Mouse (Mus musculus) large intestine, adult 2 months (tissue): ENCODE results near the gene Fam78a. TPM values are rescaled to one million over a fixed set of nuclear protein-coding genes. Genes with fewer than 3 reads are reported as not detected.

Source experiments
- DNase-seq: peaks from one replicate; pipeline ENCODE4 v3.0.0-alpha.2; 2012; ENCODE audit warnings: low read depth, low spot score
- WGBS: fragments of 180-500 bp; shearing (Covaris S2); methylation state at CpG from one replicate; pipeline ENCODE4 v1.1.7; 2018; 5-methylcytosine and 5-hydroxymethylcytosine counted together
- polyA plus RNA-seq: library from polyadenylated mRNA; depleted of rRNA; stranded (reverse); fragments of >200 nt; gene quantifications from 2 replicates; pipeline ENCODE4 v1.2.3, GENCODE M21; 2012

Gene Fam78a
- polyA plus RNA-seq, 1 experiment = 9.8 TPM

DNA sequence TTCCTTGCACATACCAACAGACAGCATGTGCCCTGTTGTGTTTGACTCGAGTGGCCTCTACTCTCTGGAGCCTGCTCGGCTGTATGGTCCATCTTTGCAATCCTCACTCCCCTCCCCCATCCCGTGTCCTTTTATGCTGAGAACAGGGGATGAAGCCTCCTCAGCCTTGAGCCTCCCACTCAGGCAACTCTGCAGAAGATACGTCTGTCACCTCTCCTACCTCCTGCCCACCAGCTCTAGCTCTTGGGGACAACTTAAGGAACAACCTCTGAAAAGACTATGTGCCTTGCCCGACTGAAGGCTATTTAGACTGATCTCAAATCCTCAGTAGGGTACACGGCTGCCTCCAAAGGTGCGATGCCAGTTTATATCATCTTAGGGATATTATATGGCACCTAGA lies 18.9 kb upstream of the Fam78a start:
- 75% methylated on average over 7 of the region's 7 CpGs for WGBS
- DNase-seq = no peak

DNA sequence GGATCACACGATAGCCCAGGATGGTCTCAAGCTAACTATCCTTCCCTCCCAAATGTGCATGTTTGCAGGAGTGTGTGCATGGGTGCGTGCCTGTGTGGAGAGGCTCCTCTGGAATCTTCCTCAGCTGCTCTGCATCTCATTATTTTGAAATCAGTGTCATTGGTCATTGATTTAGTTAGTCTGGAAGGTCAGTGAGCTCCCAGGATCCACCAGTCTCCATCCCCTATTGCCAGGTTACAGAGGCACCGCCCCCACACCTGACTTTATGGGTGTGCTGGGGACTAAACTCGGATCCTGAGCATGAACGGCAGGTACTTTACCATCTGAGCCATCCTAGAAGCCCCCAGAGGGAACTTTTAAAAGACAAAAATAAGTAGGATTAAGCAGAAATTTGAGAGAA lies 18.3 kb upstream of the Fam78a start:
- DNase-seq = no peak
- WGBS = 44% methylated on average over 5 of the region's 5 CpGs

- no peak for DNase-seq
- 81% methylated on average over 10 of the region's 10 CpGs for WGBS
Observed at GRCm38 (mm10) chr2:32096122-32096420, 11.4 kb upstream of the Fam78a start.

- DNase-seq = no peak
- 54% methylated on average over 22 of the region's 22 CpGs for WGBS
Observed at GRCm38 (mm10) chr2:32095351-32096121, 10.9 kb upstream of the Fam78a start, which contains the start of gene Plpp7. Gene Plpp7, plus strand, starts transcription at chr2:32095528.

- 67% methylated on average over 7 of the region's 7 CpGs for WGBS
- DNase-seq = no peak
Observed at GRCm38 (mm10) chr2:32094001-32094707, 9.5 kb upstream of the Fam78a start.

GRCm38 (mm10) chr2:32091956-32092355 lies 7.3 kb upstream of the Fam78a start:
- DNase-seq = no peak
- WGBS = 58% methylated on average over 3 of the region's 3 CpGs

GRCm38 (mm10) chr2:32090145-32090544 lies 5.5 kb upstream of the Fam78a start:
- no peak for DNase-seq
- 90% methylated on average over 2 of the region's 2 CpGs for WGBS

DNA sequence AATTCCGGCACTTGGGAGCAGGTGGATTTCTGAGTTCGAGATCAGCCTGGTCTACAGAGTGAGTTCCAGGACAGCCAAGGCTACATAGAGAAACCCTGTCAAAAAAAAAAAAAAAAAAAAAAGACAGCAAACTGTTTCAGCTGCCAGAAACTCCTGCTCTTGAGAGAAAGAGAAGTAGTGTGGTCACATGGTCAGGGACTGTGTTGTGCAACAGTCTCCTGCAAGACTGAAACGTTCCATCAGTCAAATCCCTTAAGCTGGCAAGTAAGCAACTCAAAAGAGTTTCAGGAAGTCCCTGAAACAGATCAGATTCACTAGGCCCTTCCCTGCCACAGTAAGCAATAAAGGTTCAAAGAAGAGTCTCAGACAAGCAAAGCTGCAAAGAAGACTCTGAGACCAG lies 4.9 kb upstream of the Fam78a start:
- no peak for DNase-seq
- 67% methylated on average over 3 of the region's 3 CpGs for WGBS

DNA sequence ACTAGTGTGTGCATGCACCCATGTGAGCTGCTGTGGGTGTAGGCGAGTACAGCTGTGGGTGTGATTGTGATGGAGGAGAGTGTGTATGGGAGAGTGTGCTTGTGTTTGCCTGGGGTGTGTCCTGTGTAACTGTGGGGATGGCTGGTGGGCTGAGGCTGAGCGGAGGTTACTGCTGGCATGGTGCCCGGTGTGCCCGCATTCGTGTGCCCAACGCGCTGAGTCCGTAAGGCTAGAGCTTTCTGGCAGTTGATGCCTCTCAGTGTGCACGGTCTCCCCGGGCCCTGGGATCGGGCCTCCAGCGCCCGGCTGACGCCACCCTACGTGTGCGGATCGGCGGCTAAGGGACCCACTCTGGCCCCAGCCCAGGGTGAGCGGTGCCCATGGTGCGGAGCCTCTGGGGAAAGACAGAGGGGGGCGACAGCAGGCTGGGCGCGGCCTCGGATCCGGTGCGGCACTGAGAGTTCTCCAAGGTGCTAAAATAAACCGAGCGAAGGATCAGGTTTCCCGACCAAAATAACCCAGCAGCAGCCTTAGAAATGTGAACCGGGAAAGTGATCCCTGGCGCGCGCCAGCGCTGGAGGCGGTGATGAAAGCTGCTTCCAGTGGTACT lies 3.8 kb upstream of the Fam78a start:
- DNase-seq = no peak
- WGBS = 4% methylated on average over 35 of the region's 35 CpGs

GRCm38 (mm10) chr2:32087606-32088005 lies 2.9 kb upstream of the Fam78a start:
- DNase-seq = no peak
- 69% methylated on average over 4 of the region's 4 CpGs for WGBS

GRCm38 (mm10) chr2:32085231-32085630 lies 574 bp upstream of the Fam78a start:
- WGBS = 54% methylated on average over 2 of the region's 2 CpGs

DNA sequence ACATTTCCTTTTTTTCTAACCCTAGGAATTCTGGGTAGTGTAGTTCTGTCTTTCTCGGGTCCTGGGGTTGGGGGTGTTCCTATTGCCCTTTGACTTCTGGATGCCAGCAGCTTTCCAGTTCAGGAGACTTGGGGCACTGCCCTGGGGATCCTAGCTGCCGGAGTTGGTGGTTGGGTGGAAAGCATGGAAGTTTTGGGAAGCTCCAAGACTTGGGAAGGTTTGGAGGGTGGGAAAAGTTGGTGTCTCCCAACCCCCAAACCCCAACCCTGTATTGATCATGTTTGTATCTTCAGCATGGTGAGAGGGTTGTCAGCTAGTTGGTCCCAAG lies 179 bp upstream of the Fam78a start:
- WGBS = 24% methylated on average over 2 of the region's 2 CpGs

More at GRCm38 (mm10) chr2:32085231-32085630, 574 bp upstream of the Fam78a start:
- DNase-seq = no peak

GRCm38 (mm10) chr2:32083159-32084011 lies 1.3 kb downstream of the Fam78a start:
- WGBS = under 1% methylated on average over 90 of the region's 91 CpGs
- DNase-seq = no peak

More for the DNA sequence above, 179 bp upstream of the Fam78a start:
- no peak for DNase-seq

DNA sequence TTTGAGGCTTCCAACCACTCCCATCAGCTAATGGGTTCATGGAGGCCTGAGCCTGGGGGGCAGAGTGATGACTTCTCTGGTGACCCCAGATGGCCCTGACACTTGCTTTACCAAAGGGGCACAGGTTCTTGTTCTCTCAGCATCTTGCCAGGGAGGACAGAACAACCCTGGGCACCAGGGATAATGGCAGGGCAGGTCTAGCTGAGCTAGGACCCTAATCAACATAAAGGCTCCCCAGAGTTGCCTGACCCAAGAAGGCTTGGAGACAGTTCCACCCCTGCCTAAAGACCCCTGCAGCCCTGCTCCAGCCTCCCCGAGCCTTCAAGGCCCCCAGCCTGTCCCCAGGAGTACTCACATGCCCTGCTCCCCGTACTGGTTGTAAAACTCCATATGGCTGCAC lies 2.4 kb downstream of the Fam78a start:
- DNase-seq = no peak
- 54% methylated on average over 2 of the region's 2 CpGs for WGBS

- 84% methylated on average over 14 of the region's 14 CpGs for WGBS
- DNase-seq = no peak
Observed at GRCm38 (mm10) chr2:32081296-32081929, 3.2 kb downstream of the Fam78a start.

- 35% methylated on average over 3 of the region's 3 CpGs for WGBS
Observed at GRCm38 (mm10) chr2:32080681-32081080, 4.0 kb downstream of the Fam78a start.

DNA sequence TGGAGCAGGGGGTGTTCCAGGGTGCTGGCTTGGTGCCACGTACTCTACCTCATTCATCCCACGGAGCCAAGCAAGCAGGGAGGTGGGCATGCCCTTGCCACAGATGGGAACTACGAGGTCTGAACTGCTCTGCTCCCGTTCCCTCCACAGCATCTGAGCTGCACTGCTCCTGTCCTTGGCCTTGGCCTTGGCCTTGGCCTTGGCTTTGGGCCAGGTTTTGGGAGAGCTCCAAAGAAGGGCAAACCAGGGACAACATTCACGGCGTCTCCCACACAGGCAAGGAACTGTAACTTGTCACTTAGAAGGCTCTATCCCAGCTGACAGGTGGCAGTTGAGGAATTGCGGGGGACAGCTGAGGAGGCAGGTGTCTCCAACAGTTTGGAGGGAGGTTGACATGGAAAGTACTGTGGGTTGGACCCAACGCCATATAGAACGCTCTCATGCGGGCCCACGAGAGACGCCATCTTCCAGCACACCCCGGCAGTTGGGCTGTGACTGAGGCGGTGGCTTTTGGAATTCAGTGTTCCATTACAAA lies 5.4 kb downstream of the Fam78a start:
- 90% methylated on average over 14 of the region's 14 CpGs for WGBS
- no peak for DNase-seq

More at GRCm38 (mm10) chr2:32080681-32081080, 4.0 kb downstream of the Fam78a start:
- peak; percentile 29 for DNase-seq

- DNase-seq = no peak
- WGBS = 57% methylated on average over 8 of the region's 8 CpGs
Observed at GRCm38 (mm10) chr2:32078522-32078921, 6.1 kb downstream of the Fam78a start.

DNA sequence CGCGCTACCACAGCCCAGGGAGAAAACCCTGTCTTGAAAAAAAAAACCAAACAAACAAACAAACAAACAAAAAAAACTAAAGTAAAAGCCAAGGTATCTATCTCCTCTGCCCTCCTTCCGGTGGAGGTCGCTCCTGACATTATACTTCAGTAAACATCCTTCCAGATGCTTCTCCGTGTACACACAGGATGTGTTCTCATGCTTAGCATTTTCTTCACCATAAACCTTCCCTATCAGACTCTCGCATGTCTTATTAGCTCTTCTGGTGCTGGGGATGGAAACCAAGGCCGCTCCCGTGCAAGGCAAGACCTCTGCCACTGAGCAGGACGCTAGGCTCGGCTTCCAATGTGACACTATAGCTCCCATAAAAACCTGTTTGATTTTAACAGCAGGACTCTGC lies 6.9 kb downstream of the Fam78a start:
- no peak for DNase-seq
- 72% methylated on average over 10 of the region's 10 CpGs for WGBS
